Mouse (Mus musculus): ENCODE data around the gene Olfr1262. TPM values are rescaled to one million over a fixed set of nuclear protein-coding genes. Genes with fewer than 3 reads are reported as not detected.

Olfr1262 gene
- not detected in 2 replicates for polyA plus RNA-seq (2015; fragmentation: Nextera tagmentation; extraction: Ambion mirVana)

DNA sequence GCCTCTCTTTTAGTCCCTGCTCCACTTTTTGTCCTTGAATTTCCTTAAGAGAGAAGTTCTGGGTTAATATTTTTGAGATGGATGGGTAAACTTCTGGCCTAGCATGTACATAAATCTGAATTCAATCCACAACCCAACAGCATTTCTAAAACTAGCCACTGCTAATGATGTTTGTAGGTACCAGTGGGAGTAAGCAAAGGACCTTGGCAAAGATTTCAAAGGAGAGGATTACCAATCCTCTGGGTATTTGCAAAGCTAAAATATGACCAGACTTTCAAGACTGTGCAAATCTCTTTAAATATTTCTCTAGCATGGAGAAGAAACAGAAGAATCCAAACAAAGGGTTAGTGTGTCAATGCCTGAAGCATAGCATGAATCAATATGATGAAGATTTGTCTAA, at the start of gene Olfr1262:
Olfr1262 (plus strand) TSS at position 301 of the 400 bp plus-strand sequence.
- Histone ChIP-seq H3K36me3 (ENCODE audit: insufficient read depth, low read length) (no peaks in the 10 kb centered on the region), H3K27me3 (replicated peaks; ENCODE audit: insufficient read depth, low read length) (no peaks in the 10 kb centered on the region), H3K9ac (replicated peaks; ENCODE audit: low read depth) (no peak within 1 kb of the TSS), H3K4me1 (ENCODE audit: insufficient read depth, low read depth, low read length) (no peaks in the 10 kb centered on the region), H3K27ac (ENCODE audit: low read length) (no peak within 1 kb of the TSS), H3K4me3 (ENCODE audit: low read depth, low read length) (no peak within 1 kb of the TSS), H3K9me3 (ENCODE audit: low read length) (no peaks in the 10 kb centered on the region), H3K4me2 (replicated peaks; ENCODE audit: low read depth, low read length) (no peak within 1 kb of the TSS)
- no peak for DNase-seq (ENCODE audit: low spot score)
- ATAC-seq, result no peak
- no peak for TF ChIP-seq CTCF (IDR thresholded peaks at IDR 0.05)
- TF ChIP-seq EP300 (IDR thresholded peaks at IDR 0.05), result no peak

GRCm38 (mm10) chr2:89974184-89974583, 25.8 kb upstream of the Olfr1262 start, which contains the start of gene Olfr1260:
Olfr1260 (plus strand) TSS chr2:89974340.
- Histone ChIP-seq H3K4me2 (replicated peaks; ENCODE audit: low read depth, low read length) (no peak within 1 kb of the TSS), H3K4me1 (ENCODE audit: insufficient read depth, low read depth, low read length) (no peaks in the 10 kb centered on the region), H3K36me3 (ENCODE audit: insufficient read depth, low read length) (no peaks in the 10 kb centered on the region), H3K9me3 (ENCODE audit: low read length) (no peaks in the 10 kb centered on the region), H3K27me3 (replicated peaks; ENCODE audit: insufficient read depth, low read length) (no peaks in the 10 kb centered on the region), H3K4me3 (ENCODE audit: low read depth, low read length) (no peak within 1 kb of the TSS), H3K27ac (ENCODE audit: low read length) (no peak within 1 kb of the TSS), H3K9ac (replicated peaks; ENCODE audit: low read depth) (no peak within 1 kb of the TSS)
- no peak for DNase-seq (ENCODE audit: low spot score)
- WGBS, result 45% methylated on average over 2 of the region's 2 CpGs
- TF ChIP-seq EP300 (IDR thresholded peaks at IDR 0.05) (no peak), CTCF (IDR thresholded peaks at IDR 0.05) (no peak)
- ATAC-seq, result no peak

GRCm38 (mm10) chr2:89977709-89978108, 22.2 kb upstream of the Olfr1262 start:
- no peaks in the 10 kb centered on the region for H3K27me3 ChIP-seq (replicated peaks; ENCODE audit: insufficient read depth, low read length)
- WGBS, result 73% methylated on average over 2 of the region's 2 CpGs
- ATAC-seq (no peak), DNase-seq (ENCODE audit: low spot score) (no peak)
- no peak overlapping the region for H3K4me3 ChIP-seq (ENCODE audit: low read depth, low read length)
- no peak overlapping the region for H3K9ac ChIP-seq (replicated peaks; ENCODE audit: low read depth)
- H3K4me1 ChIP-seq (ENCODE audit: insufficient read depth, low read depth, low read length), result no peaks in the 10 kb centered on the region
- no peaks in the 10 kb centered on the region for H3K9me3 ChIP-seq (ENCODE audit: low read length)
- TF ChIP-seq EP300 (IDR thresholded peaks at IDR 0.05) (no peak), CTCF (IDR thresholded peaks at IDR 0.05) (no peak)
- H3K27ac ChIP-seq (ENCODE audit: low read length), result no peak overlapping the region
- H3K4me2 ChIP-seq (replicated peaks; ENCODE audit: low read depth, low read length), result no peak overlapping the region
- H3K36me3 ChIP-seq (ENCODE audit: insufficient read depth, low read length), result no peaks in the 10 kb centered on the region

DNA sequence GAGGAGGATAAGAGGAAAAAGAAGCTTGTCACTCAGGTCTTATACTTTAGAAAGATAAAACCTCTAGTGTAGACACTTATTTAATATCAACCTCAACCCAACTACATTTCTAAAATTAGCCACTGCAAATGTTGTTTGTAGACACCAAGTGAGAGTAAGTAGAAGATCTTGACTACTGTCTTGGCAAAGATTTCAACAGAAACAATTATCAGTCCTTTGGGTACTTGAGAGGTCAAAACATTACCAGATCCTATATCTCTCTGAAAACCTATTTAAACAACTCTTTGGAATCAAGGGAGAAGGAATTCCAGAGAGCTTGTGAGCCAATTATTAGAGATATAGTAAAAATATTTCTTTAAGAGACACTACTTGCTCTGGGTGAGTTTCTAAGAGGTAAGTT, 9.0 kb upstream of the Olfr1262 start, which contains the start of gene Olfr1261:
Olfr1261 (plus strand) TSS at position 301 of the 400 bp plus-strand sequence.
- Histone ChIP-seq H3K4me1 (ENCODE audit: insufficient read depth, low read depth, low read length) (no peaks in the 10 kb centered on the region), H3K27ac (ENCODE audit: low read length) (no peak within 1 kb of the TSS), H3K9ac (replicated peaks; ENCODE audit: low read depth) (no peak within 1 kb of the TSS), H3K4me2 (replicated peaks; ENCODE audit: low read depth, low read length) (no peak within 1 kb of the TSS), H3K9me3 (ENCODE audit: low read length) (no peaks in the 10 kb centered on the region), H3K36me3 (ENCODE audit: insufficient read depth, low read length) (no peaks in the 10 kb centered on the region), H3K27me3 (replicated peaks; ENCODE audit: insufficient read depth, low read length) (no peaks in the 10 kb centered on the region), H3K4me3 (ENCODE audit: low read depth, low read length) (no peak within 1 kb of the TSS)
- TF ChIP-seq EP300 (IDR thresholded peaks at IDR 0.05), result no peak
- TF ChIP-seq CTCF (IDR thresholded peaks at IDR 0.05), result no peak
- DNase-seq (ENCODE audit: low spot score) (no peak), ATAC-seq (no peak)

DNA sequence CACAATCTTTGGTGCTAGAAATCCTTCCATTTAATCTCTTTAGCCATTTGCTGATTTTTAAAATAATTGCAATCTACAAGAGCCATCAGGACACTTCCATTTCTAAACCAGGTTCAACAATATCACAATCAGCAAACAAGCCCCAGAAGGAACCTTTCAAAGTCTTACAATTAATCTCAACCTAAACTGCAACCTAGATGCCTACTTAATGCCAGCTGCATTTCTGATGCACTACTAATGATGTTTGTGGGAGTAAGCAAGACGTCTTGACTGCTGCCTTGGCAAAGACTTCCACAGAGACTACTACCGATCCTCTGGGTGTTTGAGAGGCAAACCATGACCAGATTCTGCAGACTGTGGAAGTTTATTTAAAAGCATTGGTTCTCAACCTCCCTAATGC, 11.9 kb downstream of the Olfr1262 start, which contains the start of gene Olfr1263:
Olfr1263 (plus strand) TSS at position 301 of the 400 bp plus-strand sequence.
- no peak for TF ChIP-seq EP300 (IDR thresholded peaks at IDR 0.05)
- no peak for TF ChIP-seq CTCF (IDR thresholded peaks at IDR 0.05)
- DNase-seq (ENCODE audit: low spot score) (no peak), ATAC-seq (no peak)
- Histone ChIP-seq H3K9ac (replicated peaks; ENCODE audit: low read depth) (no peak within 1 kb of the TSS), H3K27ac (ENCODE audit: low read length) (no peak within 1 kb of the TSS), H3K4me3 (ENCODE audit: low read depth, low read length) (no peak within 1 kb of the TSS), H3K4me2 (replicated peaks; ENCODE audit: low read depth, low read length) (no peak within 1 kb of the TSS), H3K9me3 (ENCODE audit: low read length) (no peaks in the 10 kb centered on the region), H3K27me3 (replicated peaks; ENCODE audit: insufficient read depth, low read length) (no peaks in the 10 kb centered on the region), H3K4me1 (ENCODE audit: insufficient read depth, low read depth, low read length) (no peaks in the 10 kb centered on the region), H3K36me3 (ENCODE audit: insufficient read depth, low read length) (no peaks in the 10 kb centered on the region)
- 65% methylated on average over 2 of the region's 2 CpGs for WGBS

DNA sequence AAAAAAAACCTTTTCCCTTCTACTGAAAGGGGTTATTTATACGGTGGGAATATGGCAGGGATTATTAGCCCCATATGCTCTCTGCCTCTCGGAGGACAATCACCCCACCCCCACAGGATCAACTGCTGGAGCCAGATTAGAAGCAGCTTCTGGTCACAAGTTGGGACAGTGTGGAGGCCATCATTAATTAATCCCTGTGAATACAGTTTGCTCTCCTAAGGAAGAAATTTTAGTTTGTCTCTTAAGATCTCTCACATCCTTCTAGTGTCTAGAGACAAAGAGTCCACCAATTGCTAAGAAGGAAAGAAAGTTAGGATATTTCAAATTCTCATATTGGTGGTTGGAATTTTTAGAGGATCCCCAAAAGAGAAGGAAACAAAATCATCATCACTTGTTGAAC, 25.5 kb downstream of the Olfr1262 start, which contains the start of gene Olfr1264:
Olfr1264 (minus strand) TSS at position 101 of the 400 bp plus-strand sequence.
- Histone ChIP-seq H3K36me3 (ENCODE audit: insufficient read depth, low read length) (no peaks in the 10 kb centered on the region), H3K9me3 (ENCODE audit: low read length) (no peaks in the 10 kb centered on the region), H3K4me3 (ENCODE audit: low read depth, low read length) (no peak within 1 kb of the TSS), H3K27ac (ENCODE audit: low read length) (no peak within 1 kb of the TSS), H3K9ac (replicated peaks; ENCODE audit: low read depth) (no peak within 1 kb of the TSS), H3K27me3 (replicated peaks; ENCODE audit: insufficient read depth, low read length) (no peaks in the 10 kb centered on the region), H3K4me1 (ENCODE audit: insufficient read depth, low read depth, low read length) (no peaks in the 10 kb centered on the region), H3K4me2 (replicated peaks; ENCODE audit: low read depth, low read length) (no peak within 1 kb of the TSS)
- 77% methylated on average over 2 of the region's 2 CpGs for WGBS
- no peak for ATAC-seq
- TF ChIP-seq CTCF (IDR thresholded peaks at IDR 0.05), result no peak
- no peak for TF ChIP-seq EP300 (IDR thresholded peaks at IDR 0.05)
- no peak for DNase-seq (ENCODE audit: low spot score)

DNA sequence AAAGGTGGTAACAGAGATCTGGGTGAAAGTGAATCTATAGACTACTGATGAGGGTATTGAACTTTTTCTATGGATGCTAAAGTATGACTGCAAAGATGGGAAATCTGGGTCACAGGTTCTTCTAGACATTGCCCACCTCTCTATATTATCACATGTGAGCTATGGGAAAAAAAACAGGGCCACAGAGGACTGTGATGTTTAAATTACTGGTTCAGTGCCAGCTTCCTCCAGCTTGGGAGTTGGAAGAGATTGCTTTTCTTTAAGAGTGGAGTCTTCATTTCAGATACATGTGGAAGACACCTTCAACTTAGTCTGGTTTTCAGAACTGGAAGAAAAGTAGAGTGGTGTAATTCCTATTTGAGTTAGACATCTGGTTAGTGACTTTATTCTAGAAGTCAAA, 35.1 kb downstream of the Olfr1262 start, which contains the start of gene Olfr1265:
Olfr1265 (plus strand) TSS at position 301 of the 400 bp plus-strand sequence.
- no peak for TF ChIP-seq CTCF (IDR thresholded peaks at IDR 0.05)
- TF ChIP-seq EP300 (IDR thresholded peaks at IDR 0.05), result no peak
- no peak for DNase-seq (ENCODE audit: low spot score)
- no peaks in the 10 kb centered on the region for H3K27me3 ChIP-seq (replicated peaks; ENCODE audit: insufficient read depth, low read length)

More for the DNA sequence above, 35.1 kb downstream of the Olfr1262 start, which contains the start of gene Olfr1265:
- no peaks in the 10 kb centered on the region for H3K4me1 ChIP-seq (ENCODE audit: insufficient read depth, low read depth, low read length)
- H3K4me3 ChIP-seq (ENCODE audit: low read depth, low read length), result no peak within 1 kb of the TSS
- H3K9ac ChIP-seq (replicated peaks; ENCODE audit: low read depth), result no peak within 1 kb of the TSS
- no peak within 1 kb of the TSS for H3K4me2 ChIP-seq (replicated peaks; ENCODE audit: low read depth, low read length)
- no peak for ATAC-seq
- no peaks in the 10 kb centered on the region for H3K36me3 ChIP-seq (ENCODE audit: insufficient read depth, low read length)
- no peaks in the 10 kb centered on the region for H3K9me3 ChIP-seq (ENCODE audit: low read length)
- no peak within 1 kb of the TSS for H3K27ac ChIP-seq (ENCODE audit: low read length)

Other genes with a start within 250 kb of the Olfr1262 start
- gene Olfr1253, start 243.1 kb upstream of the Olfr1262 start, polyA plus RNA-seq (2015; fragmentation: Nextera tagmentation; extraction: Ambion mirVana), result not detected in 2 replicates
- not detected in 2 replicates for gene Olfr1254, start 206.5 kb upstream of the Olfr1262 start, polyA plus RNA-seq (2015; fragmentation: Nextera tagmentation; extraction: Ambion mirVana)
- not detected in 2 replicates for gene Olfr1255, start 188.1 kb upstream of the Olfr1262 start, polyA plus RNA-seq (2015; fragmentation: Nextera tagmentation; extraction: Ambion mirVana)
- gene Olfr1256, start 158.6 kb upstream of the Olfr1262 start, polyA plus RNA-seq (2015; fragmentation: Nextera tagmentation; extraction: Ambion mirVana), result not detected in 2 replicates
- not detected in 2 replicates for gene Olfr48, start 151.9 kb upstream of the Olfr1262 start, polyA plus RNA-seq (2015; fragmentation: Nextera tagmentation; extraction: Ambion mirVana)
- gene Olfr1257, start 121.7 kb upstream of the Olfr1262 start, polyA plus RNA-seq (2015; fragmentation: Nextera tagmentation; extraction: Ambion mirVana), result not detected in 2 replicates
- not detected in 2 replicates for gene Olfr1258, start 72.8 kb upstream of the Olfr1262 start, polyA plus RNA-seq (2015; fragmentation: Nextera tagmentation; extraction: Ambion mirVana)
- gene Olfr1259, start 51.5 kb upstream of the Olfr1262 start, polyA plus RNA-seq (2015; fragmentation: Nextera tagmentation; extraction: Ambion mirVana), result not detected in 2 replicates
- gene Olfr1260, start 25.8 kb upstream of the Olfr1262 start, polyA plus RNA-seq (2015; fragmentation: Nextera tagmentation; extraction: Ambion mirVana), result not detected in 2 replicates
- gene Olfr1261, start 8.9 kb upstream of the Olfr1262 start, polyA plus RNA-seq (2015; fragmentation: Nextera tagmentation; extraction: Ambion mirVana), result not detected in 2 replicates
- gene Olfr1263, start 12.0 kb downstream of the Olfr1262 start, polyA plus RNA-seq (2015; fragmentation: Nextera tagmentation; extraction: Ambion mirVana), result not detected in 2 replicates
- gene Olfr1264, start 25.4 kb downstream of the Olfr1262 start, polyA plus RNA-seq (2015; fragmentation: Nextera tagmentation; extraction: Ambion mirVana), result not detected in 2 replicates
- not detected in 2 replicates for gene Olfr1265, start 35.2 kb downstream of the Olfr1262 start, polyA plus RNA-seq (2015; fragmentation: Nextera tagmentation; extraction: Ambion mirVana)
- gene Olfr140, start 63.4 kb downstream of the Olfr1262 start, polyA plus RNA-seq (2015; fragmentation: Nextera tagmentation; extraction: Ambion mirVana), result not detected in 2 replicates
- gene Olfr1269, start 121.3 kb downstream of the Olfr1262 start, polyA plus RNA-seq (2015; fragmentation: Nextera tagmentation; extraction: Ambion mirVana), result not detected in 2 replicates
- not detected in 2 replicates for gene Olfr32, start 142.2 kb downstream of the Olfr1262 start, polyA plus RNA-seq (2015; fragmentation: Nextera tagmentation; extraction: Ambion mirVana)
- gene Olfr1270, start 152.9 kb downstream of the Olfr1262 start, polyA plus RNA-seq (2015; fragmentation: Nextera tagmentation; extraction: Ambion mirVana), result not detected in 2 replicates
- gene Olfr1506, start 224.3 kb downstream of the Olfr1262 start, polyA plus RNA-seq (2015; fragmentation: Nextera tagmentation; extraction: Ambion mirVana), result not detected in 2 replicates

Data from lung, postnatal 0 days (tissue).